ENCODE assay signal across 8 mouse cellular contexts in genomic region chr11:69834001-69834549, GRCm38 (mm10). TPM values are rescaled to one million over a fixed set of nuclear protein-coding genes. Genes with fewer than 3 reads are reported as not detected.
A peak's percentile ranks its signal among the peaks of the same experiment; 100 is the strongest.
DNase-seq lines count a peak whose midpoint lies in the region; ATAC-seq and TF ChIP-seq lines count a peak whose summit lies in the region.

No protein-coding gene starts in this region.

- H3K4me3 ChIP-seq in heart, adult 2 months, result no peak overlapping the region; the same call in 1 of the 2 replicates
- H3K4me3 ChIP-seq in MEL (ENCODE audit: control insufficient read depth in 1 of 2, insufficient read depth in 1 of 2, low read depth in 2 of 2, low read length in 2 of 2), result peak overlapping the region; percentile 47 to 55
- peak overlapping the region; percentile 73 for H3K4me3 ChIP-seq in kidney, embryonic 14.5 days (ENCODE audit: low read length)

- no peak overlapping the region for H3K27ac ChIP-seq in heart, adult 2 months
- H3K27ac ChIP-seq in MEL (ENCODE audit: control insufficient read depth, low read depth, low read length), result peak overlapping the region; percentile 46
- H3K27ac ChIP-seq in kidney, embryonic 14.5 days (ENCODE audit: low read depth, low read length), result 0 out of 2 replicates have a peak overlapping the region, but pooled peaks have one; percentile 11

- no peak for TF ChIP-seq CTCF in heart, adult 2 months (IDR thresholded peaks at IDR 0.05)
- TF ChIP-seq CTCF in MEL (IDR thresholded peaks at IDR 0.05 in 2 of 3, conservative IDR thresholded peaks at IDR 0.05 in 1 of 3; ENCODE audit: control insufficient read depth in 1 of 3, insufficient read depth in 1 of 3, low read depth in 2 of 3, low read length in 3 of 3, poor library complexity in 1 of 3, severe bottlenecking in 1 of 3), result peak in 1 of 3 experiments; percentile 8; a peak in 1 of 6 replicates

- 36% methylated on average over 42 of the region's 48 CpGs for WGBS in heart, adult 2 months
- 8% methylated on average over 26 of the region's 48 CpGs for WGBS in kidney, embryonic 14.5 days

- no peaks in the 10 kb centered on the region; the same call in 1 of the 2 replicates for H3K27me3 ChIP-seq in heart, adult 2 months (ENCODE audit: control insufficient read depth, insufficient read depth, low read length)
- H3K27me3 ChIP-seq in MEL (ENCODE audit: control insufficient read depth in 1 of 2, insufficient read depth in 2 of 2, low read length in 2 of 2), result no peaks in the 10 kb centered on the region; a peak in 1 of 4 replicates
- H3K27me3 ChIP-seq in kidney, embryonic 14.5 days (ENCODE audit: control insufficient read depth, insufficient read depth, low read length), result 0 out of 2 replicates have a peak, but pooled peaks cover 2% of the 10 kb centered on the region

- no peaks in the 10 kb centered on the region for H3K79me2 ChIP-seq in heart, adult 2 months (replicated peaks; ENCODE audit: control insufficient read depth, insufficient read depth, low read length)
- H3K79me2 ChIP-seq in MEL (ENCODE audit: control insufficient read depth, insufficient read depth, low read length, poor library complexity), result peaks cover 1% of the 10 kb centered on the region; the same call in 1 of the 2 replicates

- H3K9ac ChIP-seq in heart, adult 2 months (ENCODE audit: low read depth, low read length), result peak overlapping the region; percentile 36
- H3K9ac ChIP-seq in MEL (ENCODE audit: control insufficient read depth, low read depth, low read length, poor library complexity, severe bottlenecking), result peak overlapping the region; percentile 74
- H3K9ac ChIP-seq in kidney, embryonic 14.5 days (ENCODE audit: low read depth, low read length), result peak overlapping the region; percentile 75

- no peak for TF ChIP-seq POLR2A in heart, adult 2 months (IDR thresholded peaks at IDR 0.05; ENCODE audit: insufficient read depth, low read depth, low read length)
- TF ChIP-seq POLR2A in MEL (IDR thresholded peaks at IDR 0.05; ENCODE audit: control insufficient read depth in 1 of 2, insufficient read depth in 1 of 2, low read depth in 1 of 2, low read length in 2 of 2, poor library complexity in 1 of 2), result peak; percentile 69 to 93; a peak in 3 of 4 replicates

- no peaks in the 10 kb centered on the region for H3K9me3 ChIP-seq in MEL (replicated peaks; ENCODE audit: insufficient read depth, low read length)
- H3K9me3 ChIP-seq in kidney, embryonic 14.5 days (ENCODE audit: control insufficient read depth, low read length), result no peaks in the 10 kb centered on the region

- TF ChIP-seq EP300 in heart, adult 2 months (IDR thresholded peaks at IDR 0.05; ENCODE audit: insufficient read depth, low read depth, low read length), result no peak
- TF ChIP-seq EP300 in MEL (IDR thresholded peaks at IDR 0.05; ENCODE audit: low read depth in 1 of 2, low read length in 2 of 2), result no peak

- H3K4me2 ChIP-seq in kidney, embryonic 14.5 days (replicated peaks; ENCODE audit: low read depth, low read length), result peak overlapping the region; percentile 98

- peaks cover 1% of the 10 kb centered on the region; the same call in 1 of the 2 replicates for H3K36me3 ChIP-seq in heart, adult 2 months (ENCODE audit: control insufficient read depth, insufficient read depth, low read length)
- H3K36me3 ChIP-seq in MEL (ENCODE audit: control insufficient read depth in 1 of 2, insufficient read depth in 2 of 2, low read length in 2 of 2), result peaks cover 2 to 11% of the 10 kb centered on the region in 2 experiments; a peak in 2 of 4 replicates
- H3K36me3 ChIP-seq in kidney, embryonic 14.5 days (ENCODE audit: control insufficient read depth, insufficient read depth, low read length), result peaks cover 17% of the 10 kb centered on the region; the same call in 1 of the 2 replicates

- H3K4me1 ChIP-seq in heart, adult 2 months (ENCODE audit: control insufficient read depth, insufficient read depth, low read length), result peaks cover 2% of the 10 kb centered on the region
- peaks cover 8 to 25% of the 10 kb centered on the region in 2 experiments for H3K4me1 ChIP-seq in MEL (ENCODE audit: control insufficient read depth in 1 of 2, insufficient read depth in 2 of 2, low read length in 2 of 2)
- H3K4me1 ChIP-seq in kidney, embryonic 14.5 days (ENCODE audit: control insufficient read depth, insufficient read depth, low read length), result peaks cover 47% of the 10 kb centered on the region

- ATAC-seq in erythroblast, adult 5-6 weeks (replicated peaks; ENCODE audit: low FRiP score, poor library complexity, severe bottlenecking), result peak; percentile 44
- ATAC-seq in kidney, embryonic 14.5 days (ENCODE audit: low FRiP score, low TSS enrichment), result no peak

- intact Hi-C loops in heart, adult 2 months (cut with DNase I), result no loop called here
- intact Hi-C loops in left cerebral cortex, postnatal 10 days (cut with DNase I), result no loop called here

- peak in 1 of 2 experiments; percentile 30 for DNase-seq in heart, adult 2 months
- no peak for DNase-seq in heart, adult 9 months (ENCODE audit: low spot score in 2 of 2)
- DNase-seq in MEL (ENCODE audit: low read depth, low spot score), result peak; percentile 88
- DNase-seq in lung, postnatal 4 days, result peak; percentile 54 to 64
- DNase-seq in spleen, postnatal 36 days (ENCODE audit: low spot score in 2 of 2), result peak; percentile 52 to 54
- no peak for DNase-seq in left cerebral cortex, postnatal 10 days (ENCODE audit: extremely low spot score in 1 of 2, low spot score in 2 of 2)

- TF ChIP-seq RAD21 in MEL (IDR thresholded peaks at IDR 0.05; ENCODE audit: low read depth, low read length), result no peak

TF ChIP-seq in MEL, 35 proteins besides CTCF, POLR2A, EP300 and RAD21 (continues in another document):
- TF ChIP-seq BHLHE40 (IDR thresholded peaks at IDR 0.05; ENCODE audit: borderline replicate concordance, low read depth, low read length), result no peak
- peak; percentile 89; the same call in 1 of the 2 replicates for TF ChIP-seq MXI1 (IDR thresholded peaks at IDR 0.05; ENCODE audit: low read depth, low read length)
- TF ChIP-seq MAZ (IDR thresholded peaks at IDR 0.05; ENCODE audit: low read depth, low read length), result peak; percentile 91; the same call in 1 of the 2 replicates
- TF ChIP-seq POLR2AphosphoS2 (IDR thresholded peaks at IDR 0.05; ENCODE audit: low read length), result no peak
- no peak for TF ChIP-seq NRF1 (IDR thresholded peaks at IDR 0.05; ENCODE audit: insufficient read depth, low read depth, low read length, poor library complexity, severe bottlenecking)
- TF ChIP-seq TBP (IDR thresholded peaks at IDR 0.05; ENCODE audit: low read depth, low read length), result no peak

RNA-seq across cellular contexts. Expression of gene Nlgn2, which starts 3.5 kb away (rescaled TPM):
- total RNA-seq in heart, adult 2 months (2021), result 1 to 10 TPM; 3.4 to 5.0 TPM
- polyA plus RNA-seq in heart, adult 2 months (2012; rRNA removed), result 6.0 and 6.7 TPM in 2 replicates
- total RNA-seq in MEL (2012; rRNA removed), result 20.3 and 20.9 TPM in 2 replicates
- 10 to 100 TPM; 29.8 to 43.3 TPM for polyA plus RNA-seq in MEL (2012; ENCODE audit: insufficient read depth in 1 of 2, insufficient read length in 2 of 2, low read depth in 1 of 2, low replicate concordance in 2 of 2, missing spikeins in 1 of 2)
- total RNA-seq in erythroblast, adult 5-6 weeks (2015; ENCODE audit: low replicate concordance), result 0.19 and 0.42 TPM in 2 replicates
- 0.28 and 1.1 TPM in 2 replicates for total RNA-seq in erythroblast, adult 5-6 weeks (2017; ENCODE audit: low replicate concordance)
- polyA plus RNA-seq in kidney, embryonic 14.5 days (2014; fragmentation: Nextera tagmentation; extraction: Ambion mirVana), result 7.8 and 8.5 TPM in 2 replicates
- total RNA-seq in left cerebral cortex, postnatal 10 days (2021), result 100 to 1,000 TPM; 268 to 274 TPM

RNA-seq across cellular contexts. Expression of gene Tmem256, which starts 4.2 kb away (rescaled TPM):
- total RNA-seq in heart, adult 2 months (2021), result 100 to 1,000 TPM; 214 to 254 TPM
- 308 and 350 TPM in 2 replicates for polyA plus RNA-seq in heart, adult 2 months (2012; rRNA removed)
- 176 and 190 TPM in 2 replicates for total RNA-seq in MEL (2012; rRNA removed)
- 100 to 1,000 TPM in 1 of 2 experiments, not detected in 1; 181 TPM for polyA plus RNA-seq in MEL (2012; ENCODE audit: insufficient read depth in 1 of 2, insufficient read length in 2 of 2, low read depth in 1 of 2, low replicate concordance in 2 of 2, missing spikeins in 1 of 2)
- 142 and 218 TPM in 2 replicates for total RNA-seq in erythroblast, adult 5-6 weeks (2015; ENCODE audit: low replicate concordance)
- 57.1 and 181 TPM in 2 replicates for total RNA-seq in erythroblast, adult 5-6 weeks (2017; ENCODE audit: low replicate concordance)
- 354 and 512 TPM in 2 replicates for polyA plus RNA-seq in kidney, embryonic 14.5 days (2014; fragmentation: Nextera tagmentation; extraction: Ambion mirVana)
- total RNA-seq in left cerebral cortex, postnatal 10 days (2021), result 100 to 1,000 TPM; 151 to 159 TPM

RNA-seq across cellular contexts. Expression of gene Spem1, which starts 12.1 kb away (rescaled TPM):
- not detected for total RNA-seq in heart, adult 2 months (2021)
- 0.23 and 0.32 TPM in 2 replicates for polyA plus RNA-seq in heart, adult 2 months (2012; rRNA removed)
- 0.19 TPM in 1 of 2 replicates, not detected in the other for total RNA-seq in MEL (2012; rRNA removed)
- under 1 TPM in 1 of 2 experiments, not detected in 1; 0.15 TPM for polyA plus RNA-seq in MEL (2012; ENCODE audit: insufficient read depth in 1 of 2, insufficient read length in 2 of 2, low read depth in 1 of 2, low replicate concordance in 2 of 2, missing spikeins in 1 of 2)
- not detected in 2 replicates for total RNA-seq in erythroblast, adult 5-6 weeks (2015; ENCODE audit: low replicate concordance)
- not detected in 2 replicates for total RNA-seq in erythroblast, adult 5-6 weeks (2017; ENCODE audit: low replicate concordance)
- polyA plus RNA-seq in kidney, embryonic 14.5 days (2014; fragmentation: Nextera tagmentation; extraction: Ambion mirVana), result 0.27 TPM in 1 of 2 replicates, not detected in the other
- under 1 TPM; 0.45 to 0.57 TPM for total RNA-seq in left cerebral cortex, postnatal 10 days (2021)

RNA-seq across cellular contexts. Expression of gene Plscr3, which starts 12.1 kb away (rescaled TPM):
- 10 to 100 TPM; 21.2 to 22.4 TPM for total RNA-seq in heart, adult 2 months (2021)
- 45.3 and 48.3 TPM in 2 replicates for polyA plus RNA-seq in heart, adult 2 months (2012; rRNA removed)
- total RNA-seq in MEL (2012; rRNA removed), result 3.8 and 4.6 TPM in 2 replicates
- 10 to 100 TPM in 1 of 2 experiments, not detected in 1; 26.0 TPM for polyA plus RNA-seq in MEL (2012; ENCODE audit: insufficient read depth in 1 of 2, insufficient read length in 2 of 2, low read depth in 1 of 2, low replicate concordance in 2 of 2, missing spikeins in 1 of 2)
- 12.5 and 17.6 TPM in 2 replicates for total RNA-seq in erythroblast, adult 5-6 weeks (2015; ENCODE audit: low replicate concordance)
- total RNA-seq in erythroblast, adult 5-6 weeks (2017; ENCODE audit: low replicate concordance), result 5.9 and 11.4 TPM in 2 replicates
- polyA plus RNA-seq in kidney, embryonic 14.5 days (2014; fragmentation: Nextera tagmentation; extraction: Ambion mirVana), result 84.3 and 105 TPM in 2 replicates
- total RNA-seq in left cerebral cortex, postnatal 10 days (2021), result 10 to 100 TPM; 28.4 to 32.2 TPM

RNA-seq across cellular contexts. Expression of gene Spem2, which starts 15.8 kb away (rescaled TPM):
- total RNA-seq in heart, adult 2 months (2021), result not detected
- 0.15 and 0.20 TPM in 2 replicates for polyA plus RNA-seq in heart, adult 2 months (2012; rRNA removed)
- not detected in 2 replicates for total RNA-seq in MEL (2012; rRNA removed)
- polyA plus RNA-seq in MEL (2012; ENCODE audit: insufficient read depth in 1 of 2, insufficient read length in 2 of 2, low read depth in 1 of 2, low replicate concordance in 2 of 2, missing spikeins in 1 of 2), result not detected
- not detected in 2 replicates for total RNA-seq in erythroblast, adult 5-6 weeks (2015; ENCODE audit: low replicate concordance)
- total RNA-seq in erythroblast, adult 5-6 weeks (2017; ENCODE audit: low replicate concordance), result not detected in 2 replicates
- not detected in 2 replicates for polyA plus RNA-seq in kidney, embryonic 14.5 days (2014; fragmentation: Nextera tagmentation; extraction: Ambion mirVana)
- total RNA-seq in left cerebral cortex, postnatal 10 days (2021), result not detected

Comparison
In these comparisons a context has a peak if more than half of its experiments do, and no peak if none do; other contexts are left out.
1. DNase-seq: peak in MEL (single experiment), lung, postnatal 4 days (2 of 2) and spleen, postnatal 36 days (2 of 2); none in heart, adult 9 months (0 of 2) and left cerebral cortex, postnatal 10 days (0 of 2).
2. RNA of gene Nlgn2, which starts 3.5 kb away (total RNA-seq): 268 to 274 TPM in left cerebral cortex, postnatal 10 days; 20.3 to 20.9 TPM in MEL, 3.4 to 5.0 TPM in heart, adult 2 months and 0.19 to 1.1 TPM in erythroblast, adult 5-6 weeks; every median in the first group is over 10 times any median in the second.
3. Peak in every context shown above with its lines, with median percentiles within 50 percentile points of each other: H3K9ac ChIP-seq.